Mouse (Mus musculus): ENCODE measurements around the gene Synm.

DNA sequence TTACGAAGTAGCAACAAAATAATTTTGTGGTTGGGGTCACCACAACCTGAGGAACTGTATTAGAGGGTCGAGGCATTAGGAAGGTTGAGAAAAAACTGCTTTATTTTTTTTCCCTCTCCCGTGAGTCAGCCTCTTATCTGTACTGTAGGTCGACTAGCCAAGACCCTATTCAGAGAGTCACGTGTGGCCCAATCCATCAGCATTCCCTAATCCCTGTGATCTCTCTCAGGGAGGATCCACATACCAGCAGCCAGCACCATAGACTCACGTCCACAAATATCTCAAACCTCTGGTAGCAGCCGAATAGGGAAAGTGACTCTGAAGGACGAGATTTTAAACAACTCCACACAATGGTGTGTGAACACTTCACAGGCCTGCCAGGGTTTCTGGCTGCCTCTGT is 37.5 kb upstream of the Synm start:
- TF ChIP-seq CTCF (IDR thresholded peaks at IDR 0.05; ENCODE audit: borderline replicate concordance, extremely low read depth, insufficient read depth, insufficient read length) (no peak), POLR2A (IDR thresholded peaks at IDR 0.05; ENCODE audit: borderline replicate concordance, extremely low read depth, insufficient read depth, insufficient read length, poor library complexity, severe bottlenecking) (no peak)
